Mouse (Mus musculus) neural tube, embryonic 14.5 days (tissue): ENCODE data around the gene Mpdz. TPM values are rescaled to one million over a fixed set of nuclear protein-coding genes. Genes with fewer than 3 reads are reported as not detected.

Source experiments
- ATAC-seq: fragments of 200-750 bp; cut with Nextera tagmentation; 2 replicates; pipeline ENCODE4 v1.8.0; 2017; ENCODE audit warnings: low read depth, mild to moderate bottlenecking, moderate TSS enrichment, moderate library complexity
- H3K27ac ChIP-seq: fragments of 300-500 bp; sonication (generic); 2 replicates; pipeline ENCODE4 v1.5.1; 2014; ENCODE audit warnings: low read depth, mild to moderate bottlenecking, control low read depth, low read length, moderate library complexity, mixed read lengths
- H3K27me3 ChIP-seq: fragments of 300-500 bp; sonication (generic); 2 replicates; pipeline ENCODE4 v1.6.1; 2014; ENCODE audit warnings: low read length; ENCODE audit not compliant: control insufficient read depth, insufficient read depth
- H3K36me3 ChIP-seq: fragments of 300-500 bp; sonication (generic); 2 replicates; pipeline ENCODE4 v1.6.1; 2014; ENCODE audit warnings: low read length, mixed read lengths; ENCODE audit not compliant: control insufficient read depth, insufficient read depth
- H3K4me1 ChIP-seq: fragments of 300-500 bp; sonication (generic); 2 replicates; pipeline ENCODE4 v1.6.1; 2014; ENCODE audit warnings: low read length; ENCODE audit not compliant: control insufficient read depth, insufficient read depth
- H3K4me2 ChIP-seq: fragments of 300-500 bp; sonication (generic); 2 replicates; pipeline ENCODE4 v1.6.1; 2014; ENCODE audit warnings: mild to moderate bottlenecking, low read depth, low read length, control low read depth
- H3K4me3 ChIP-seq: fragments of 300-500 bp; sonication (generic); 2 replicates; pipeline ENCODE4 v1.5.1; 2014; ENCODE audit warnings: low read depth, low read length, control low read depth, mixed read lengths
- H3K9ac ChIP-seq: fragments of 300-500 bp; sonication (generic); replicated peaks from 2 replicates; pipeline ENCODE4 v1.6.1; 2014; ENCODE audit warnings: low read depth, mild to moderate bottlenecking, control low read depth, low read length, mixed read lengths
- H3K9me3 ChIP-seq: fragments of 300-500 bp; sonication (generic); 2 replicates; pipeline ENCODE4 v1.6.1; 2016; ENCODE audit warnings: low read length; ENCODE audit not compliant: control insufficient read depth
- whole genome bisulfite sequencing: fragments of 180-500 bp; shearing (Covaris S2); extraction: QIAGEN DNeasy Blood & Tissue Kit; methylation state at CpG from one replicate; pipeline ENCODE4 v1.1.7; 2014; 5-methylcytosine and 5-hydroxymethylcytosine counted together
- polyA plus RNA-seq: library from polyadenylated mRNA; unstranded; fragments of >200 nt; fragmentation: Nextera tagmentation; extraction: Ambion mirVana; gene quantifications from 2 replicates; pipeline ENCODE4 v1.2.1, GENCODE M21; 2014

Gene Mpdz
- polyA plus RNA-seq, 1 experiment from 2014 or later: 13.8 TPM

DNA sequence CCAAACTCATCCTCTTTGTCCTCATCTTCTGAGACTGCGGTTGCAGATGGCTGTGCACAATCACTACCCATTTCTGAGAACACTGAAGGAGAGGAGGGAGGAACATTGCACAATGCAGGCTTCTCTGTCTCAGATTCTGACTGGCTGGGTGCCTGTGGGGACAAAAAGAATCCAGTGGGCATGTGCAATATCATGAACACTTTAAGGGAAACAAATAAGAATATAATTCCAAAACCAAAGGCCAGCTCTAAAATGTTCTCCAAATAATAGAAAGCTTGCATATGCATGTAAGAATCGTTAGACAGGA lies 132.5 kb downstream of the Mpdz start:
- no peak overlapping the region for H3K9ac ChIP-seq
- H3K9me3 ChIP-seq: no peaks in the 10 kb centered on the region
- no peak overlapping the region for H3K4me2 ChIP-seq
- H3K4me1 ChIP-seq: no peaks in the 10 kb centered on the region
- H3K27ac ChIP-seq: no peak overlapping the region
- no peaks in the 10 kb centered on the region for H3K36me3 ChIP-seq
- no peak for ATAC-seq
- WGBS: 79% methylated on average over 2 of the region's 2 CpGs
- no peak overlapping the region for H3K4me3 ChIP-seq
- H3K27me3 ChIP-seq: no peaks in the 10 kb centered on the region

GRCm38 (mm10) chr4:81309473-81310167 lies 133.0 kb downstream of the Mpdz start:
- 82% methylated on average over 12 of the region's 12 CpGs for WGBS
- Histone ChIP-seq H3K4me3 (no peak overlapping the region), H3K27me3 (no peaks in the 10 kb centered on the region), H3K9ac (no peak overlapping the region), H3K9me3 (no peaks in the 10 kb centered on the region), H3K36me3 (no peaks in the 10 kb centered on the region), H3K27ac (no peak overlapping the region), H3K4me1 (no peaks in the 10 kb centered on the region), H3K4me2 (no peak overlapping the region)
- no peak for ATAC-seq

DNA sequence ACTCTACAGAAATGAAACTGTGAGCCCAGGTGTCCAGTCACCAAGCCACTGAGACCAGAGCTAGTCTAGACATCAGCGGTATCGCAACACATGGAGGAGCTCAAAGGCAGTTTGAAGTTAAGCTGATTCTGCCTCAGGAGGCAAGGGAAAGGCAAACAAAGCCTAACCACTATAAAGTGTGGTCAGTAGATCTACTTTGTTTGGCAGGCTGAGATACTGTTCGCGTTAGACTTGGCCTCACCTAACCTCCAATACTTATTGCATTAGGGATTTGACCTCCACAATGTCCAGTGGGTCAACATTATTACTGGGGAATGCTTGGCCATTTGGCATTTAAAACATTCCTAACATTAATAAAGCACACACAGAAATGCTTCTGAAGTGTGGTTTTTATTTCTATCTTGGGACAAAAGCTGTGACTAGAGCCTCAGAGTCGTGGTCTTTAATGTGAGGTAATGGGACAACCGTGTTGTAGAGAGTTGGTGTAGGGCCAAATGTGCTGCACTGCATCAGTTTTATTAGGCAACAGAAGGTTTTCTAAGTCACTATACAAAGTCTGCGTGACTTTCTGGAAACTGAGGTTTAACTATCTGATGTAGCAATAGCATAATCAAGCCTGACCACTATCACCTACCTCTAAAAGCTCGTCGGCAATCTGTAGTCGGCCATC lies 134.9 kb downstream of the Mpdz start:
- H3K27me3 ChIP-seq: no peaks in the 10 kb centered on the region
- WGBS: 87% methylated on average over 10 of the region's 10 CpGs
- no peak for ATAC-seq

DNA sequence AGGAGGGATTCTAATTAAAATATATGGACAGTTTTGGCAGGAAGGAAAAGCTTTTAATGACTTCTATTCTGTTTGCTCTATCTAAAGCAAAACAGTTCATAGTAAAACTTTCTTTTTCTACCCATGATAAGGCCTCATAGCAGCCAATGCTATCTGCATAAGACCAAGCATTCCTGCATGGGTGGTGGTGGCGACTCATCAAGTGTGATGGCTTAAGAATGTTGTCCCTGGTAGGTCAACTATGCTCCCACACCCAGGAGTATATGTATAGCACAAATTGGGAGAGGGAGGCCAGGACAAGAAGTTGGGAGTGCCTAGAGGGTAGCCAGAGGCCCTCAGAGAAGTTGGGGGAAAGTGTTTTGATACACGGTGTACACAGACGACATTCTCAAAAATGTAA lies 140.6 kb downstream of the Mpdz start:
- Histone ChIP-seq H3K9me3 (no peaks in the 10 kb centered on the region), H3K4me1 (no peaks in the 10 kb centered on the region), H3K36me3 (no peaks in the 10 kb centered on the region), H3K4me3 (no peak overlapping the region), H3K9ac (no peak overlapping the region), H3K27me3 (no peaks in the 10 kb centered on the region), H3K4me2 (no peak overlapping the region), H3K27ac (no peak overlapping the region)
- 93% methylated on average over 3 of the region's 3 CpGs for WGBS
- ATAC-seq: no peak

More for the DNA sequence above, 134.9 kb downstream of the Mpdz start:
- no peak overlapping the region for H3K9ac ChIP-seq
- H3K4me3 ChIP-seq: no peak overlapping the region
- H3K36me3 ChIP-seq: no peaks in the 10 kb centered on the region
- no peaks in the 10 kb centered on the region for H3K4me1 ChIP-seq
- H3K4me2 ChIP-seq: no peak overlapping the region
- H3K27ac ChIP-seq: no peak overlapping the region
- no peaks in the 10 kb centered on the region for H3K9me3 ChIP-seq

- H3K27me3 ChIP-seq: no peaks in the 10 kb centered on the region
- H3K4me2 ChIP-seq: no peak overlapping the region
- H3K4me3 ChIP-seq: no peak overlapping the region
- no peak for ATAC-seq
- no peak overlapping the region for H3K9ac ChIP-seq
- no peaks in the 10 kb centered on the region for H3K9me3 ChIP-seq
- H3K4me1 ChIP-seq: no peaks in the 10 kb centered on the region
- 77% methylated on average over 4 of the region's 4 CpGs for WGBS
- no peak overlapping the region for H3K27ac ChIP-seq
- H3K36me3 ChIP-seq: no peaks in the 10 kb centered on the region
Measured at GRCm38 (mm10) chr4:81298384-81298783, 144.2 kb downstream of the Mpdz start.

- H3K27ac ChIP-seq: no peak overlapping the region
- no peaks in the 10 kb centered on the region for H3K9me3 ChIP-seq
- H3K9ac ChIP-seq: no peak overlapping the region
- H3K27me3 ChIP-seq: no peaks in the 10 kb centered on the region
- H3K4me1 ChIP-seq: no peaks in the 10 kb centered on the region
- H3K36me3 ChIP-seq: no peaks in the 10 kb centered on the region
- H3K4me2 ChIP-seq: no peak overlapping the region
- no peak for ATAC-seq
- no peak overlapping the region for H3K4me3 ChIP-seq
Measured at GRCm38 (mm10) chr4:81293309-81293708, 149.3 kb downstream of the Mpdz start.

- no peaks in the 10 kb centered on the region for H3K27me3 ChIP-seq
- H3K27ac ChIP-seq: no peak overlapping the region
- no peak overlapping the region for H3K4me2 ChIP-seq
- no peak overlapping the region for H3K4me3 ChIP-seq
- no peaks in the 10 kb centered on the region for H3K36me3 ChIP-seq
- no peak for ATAC-seq
- no peak overlapping the region for H3K9ac ChIP-seq
- 88% methylated on average over 4 of the region's 4 CpGs for WGBS
- no peaks in the 10 kb centered on the region for H3K9me3 ChIP-seq
- no peaks in the 10 kb centered on the region for H3K4me1 ChIP-seq
Measured at GRCm38 (mm10) chr4:81285564-81285963, 157.1 kb downstream of the Mpdz start.

DNA sequence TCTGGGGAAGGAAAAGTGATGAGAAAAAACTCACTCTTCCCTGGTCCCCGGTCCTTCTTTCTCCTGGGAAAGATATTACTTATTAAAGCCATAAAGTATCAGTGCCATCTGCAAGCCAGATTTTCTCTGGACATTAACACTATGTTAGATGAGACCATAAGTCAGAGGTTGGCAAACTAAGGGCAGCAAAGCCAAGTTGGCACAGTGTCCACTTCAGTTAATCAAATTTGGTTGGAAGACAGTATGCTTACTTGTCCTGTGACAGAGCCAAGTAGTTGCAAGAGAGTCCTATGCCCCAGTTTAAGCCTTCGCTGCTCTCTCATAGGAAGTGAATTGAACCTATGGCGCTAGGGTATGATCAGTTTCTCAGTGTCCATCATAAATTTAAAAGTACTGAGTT lies 159.0 kb downstream of the Mpdz start:
- no peaks in the 10 kb centered on the region for H3K27me3 ChIP-seq
- ATAC-seq: no peak
- no peaks in the 10 kb centered on the region for H3K9me3 ChIP-seq
- H3K9ac ChIP-seq: no peak overlapping the region
- no peak overlapping the region for H3K4me3 ChIP-seq
- H3K4me2 ChIP-seq: no peak overlapping the region
- 89% methylated on average over 3 of the region's 3 CpGs for WGBS
- H3K4me1 ChIP-seq: no peaks in the 10 kb centered on the region
- H3K27ac ChIP-seq: no peak overlapping the region
- H3K36me3 ChIP-seq: no peaks in the 10 kb centered on the region

DNA sequence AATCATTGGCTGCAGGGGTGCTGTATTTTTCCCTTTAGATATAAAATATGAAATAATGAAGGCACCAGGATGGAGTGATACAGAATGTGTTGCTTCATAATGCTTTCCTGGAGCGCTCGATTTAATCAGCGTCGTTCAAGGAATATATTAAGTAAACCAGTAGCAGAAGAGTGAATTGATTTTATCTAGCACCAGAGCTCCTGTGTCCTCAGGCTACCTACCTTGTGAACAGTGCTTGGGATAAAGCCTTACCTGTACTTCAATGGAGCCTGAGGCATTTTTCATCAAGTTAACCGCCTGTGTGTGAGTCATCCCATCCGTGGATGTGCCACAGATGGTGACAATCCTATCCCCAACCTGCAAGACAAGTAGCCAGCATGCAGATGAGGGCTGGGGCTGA lies 159.5 kb downstream of the Mpdz start:
- H3K27ac ChIP-seq: no peak overlapping the region
- H3K9me3 ChIP-seq: no peaks in the 10 kb centered on the region
- no peaks in the 10 kb centered on the region for H3K27me3 ChIP-seq
- no peak overlapping the region for H3K4me2 ChIP-seq
- no peak overlapping the region for H3K4me3 ChIP-seq
- no peaks in the 10 kb centered on the region for H3K36me3 ChIP-seq
- WGBS: 94% methylated on average over 6 of the region's 6 CpGs
- H3K9ac ChIP-seq: no peak overlapping the region
- no peaks in the 10 kb centered on the region for H3K4me1 ChIP-seq
- no peak for ATAC-seq
